Mouse (Mus musculus): Measurements from ENCODE around the gene Iqcf4. TPM values are rescaled to one million over a fixed set of nuclear protein-coding genes. Genes with fewer than 3 reads are reported as not detected.
"Not testable (repeated sequence)": the region's sequence is repeated elsewhere in the genome, so short reads cannot be mapped to it uniquely, and the experiment has no call there.

The Iqcf4 gene
- total and polyA plus RNA-seq, 3 experiments: not detected

DNA sequence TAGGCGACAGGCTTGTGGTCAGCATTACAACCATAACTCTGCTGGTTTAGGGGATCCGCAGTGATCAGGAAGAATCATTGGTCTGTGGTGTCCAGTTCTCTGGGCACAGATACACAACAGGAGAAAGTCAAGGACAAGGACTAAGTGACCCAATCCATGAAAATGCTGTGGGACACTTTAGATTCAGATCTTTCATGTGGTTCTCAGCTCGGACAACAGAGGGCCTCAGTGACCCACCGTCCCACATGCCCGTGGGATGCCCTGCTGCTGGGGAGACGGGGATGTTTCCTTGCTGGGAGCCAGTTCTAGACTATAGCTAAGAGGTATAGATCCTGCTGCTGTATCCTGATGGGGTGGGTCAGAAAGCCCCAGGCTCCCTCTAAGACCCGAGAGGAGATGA lies 27.7 kb upstream of the Iqcf4 start:
- no peak overlapping the region for H3K9ac ChIP-seq (ENCODE audit: insufficient read depth, low read depth)
- peaks cover 3% of the 10 kb centered on the region for H3K9me3 ChIP-seq (replicated peaks; ENCODE audit: low read length)
- no peaks in the 10 kb centered on the region for H3K79me2 ChIP-seq (replicated peaks; ENCODE audit: control insufficient read depth, extremely low read depth, insufficient read depth, poor library complexity, severe bottlenecking)
- H3K27ac ChIP-seq (ENCODE audit: insufficient read depth, low read depth): no peak overlapping the region
- H3K27me3 ChIP-seq (replicated peaks): peaks cover 62% of the 10 kb centered on the region
- H3K4me2 ChIP-seq (ENCODE audit: insufficient read depth, low read depth, poor library complexity, severe bottlenecking): no peak overlapping the region
- dilution Hi-C loops (cut with MboI; ENCODE audit: extremely low pct_ligation_motif_present, extremely low pct_unique_long_range_greater_than_20kb, low sequenced_read_pairs): no loop called here
- H3K4me1 ChIP-seq (ENCODE audit: control insufficient read depth in 1 of 2, insufficient read depth in 2 of 2): 0 out of 4 replicates have a peak, but pooled peaks cover 0 to 3% of the 10 kb centered on the region in 2 experiments
- TF ChIP-seq RAD21 (IDR thresholded peaks at IDR 0.05; ENCODE audit: low read depth, low read length): peak; percentile 43
- TF ChIP-seq CTCF (conservative IDR thresholded peaks at IDR 0.05 in 1 of 2, IDR thresholded peaks at IDR 0.05 in 1 of 2; ENCODE audit: low read depth in 2 of 2, low read length in 2 of 2): peak in 1 of 2 experiments; percentile 50; a peak in 2 of 4 replicates
- TF ChIP-seq NRF1 (IDR thresholded peaks at IDR 0.05; ENCODE audit: low read depth, low read length): no peak
- TF ChIP-seq SMC3 (IDR thresholded peaks at IDR 0.05; ENCODE audit: low read depth, low read length): peak; percentile 14; the same call in 1 of the 2 replicates
- no peak for TF ChIP-seq JUN (IDR thresholded peaks at IDR 0.05; ENCODE audit: insufficient read depth, low read depth, low read length)
- no peak for TF ChIP-seq CHD1 (IDR thresholded peaks at IDR 0.05; ENCODE audit: low read depth, low read length)
- TF ChIP-seq ZNF384 (IDR thresholded peaks at IDR 0.05; ENCODE audit: low read depth, low read length): no peak
- in situ Hi-C loops (cut with MboI; ENCODE audit: low pct_ligation_motif_present, low pct_unique_long_range_greater_than_20kb, low sequenced_read_pairs): no loop called here
- no peak overlapping the region for H3K4me3 ChIP-seq (replicated peaks in 1 of 3; ENCODE audit: low read depth in 2 of 3, low read length in 2 of 3, poor library complexity in 1 of 3)
- H3K36me3 ChIP-seq (replicated peaks in 1 of 2; ENCODE audit: control insufficient read depth in 1 of 2, insufficient read depth in 1 of 2, low read length in 1 of 2): no peaks in the 10 kb centered on the region
- no peak for DNase-seq (ENCODE audit: extremely low read depth)

- in situ Hi-C loops (cut with MboI; ENCODE audit: low pct_ligation_motif_present, low pct_unique_long_range_greater_than_20kb, low sequenced_read_pairs) (no loop called here), dilution Hi-C loops (cut with MboI; ENCODE audit: extremely low pct_ligation_motif_present, extremely low pct_unique_long_range_greater_than_20kb, low sequenced_read_pairs) (no loop called here)
- peaks cover 3% of the 10 kb centered on the region for H3K9me3 ChIP-seq (replicated peaks; ENCODE audit: low read length)
- H3K4me2 ChIP-seq (ENCODE audit: insufficient read depth, low read depth, poor library complexity, severe bottlenecking): no peak overlapping the region
- no peak overlapping the region for H3K27ac ChIP-seq (ENCODE audit: insufficient read depth, low read depth)
- H3K9ac ChIP-seq (ENCODE audit: insufficient read depth, low read depth): no peak overlapping the region
- no peak for DNase-seq (ENCODE audit: extremely low read depth)
- H3K36me3 ChIP-seq (replicated peaks in 1 of 2; ENCODE audit: control insufficient read depth in 1 of 2, insufficient read depth in 1 of 2, low read length in 1 of 2): no peaks in the 10 kb centered on the region
- H3K4me3 ChIP-seq (replicated peaks in 1 of 3; ENCODE audit: low read depth in 2 of 3, low read length in 2 of 3, poor library complexity in 1 of 3): no peak overlapping the region
- no peak for TF ChIP-seq KAT2A (IDR thresholded peaks at IDR 0.05; ENCODE audit: insufficient replicate concordance, low read length)
- TF ChIP-seq HCFC1 (IDR thresholded peaks at IDR 0.05; ENCODE audit: low read depth, low read length): no peak
- no peak for TF ChIP-seq CHD2 (IDR thresholded peaks at IDR 0.05; ENCODE audit: low read length)
- no peak for TF ChIP-seq PAX5 (IDR thresholded peaks at IDR 0.05; ENCODE audit: low read length)
- no peak for TF ChIP-seq BHLHE40 (IDR thresholded peaks at IDR 0.05; ENCODE audit: low read depth, low read length)
- TF ChIP-seq MAZ (IDR thresholded peaks at IDR 0.05; ENCODE audit: low read depth, low read length): no peak
- TF ChIP-seq MEF2A (IDR thresholded peaks at IDR 0.05; ENCODE audit: borderline replicate concordance, low read depth, low read length): no peak
- no peak for TF ChIP-seq JUND (conservative IDR thresholded peaks at IDR 0.05; ENCODE audit: low read depth, low read length)
- peaks cover 71% of the 10 kb centered on the region for H3K27me3 ChIP-seq (replicated peaks)
- 0 out of 4 replicates have a peak, but pooled peaks cover 0 to 3% of the 10 kb centered on the region in 2 experiments for H3K4me1 ChIP-seq (ENCODE audit: control insufficient read depth in 1 of 2, insufficient read depth in 2 of 2)
- H3K79me2 ChIP-seq (replicated peaks; ENCODE audit: control insufficient read depth, extremely low read depth, insufficient read depth, poor library complexity, severe bottlenecking): no peaks in the 10 kb centered on the region
Observed at GRCm38 (mm10) chr9:106595836-106596235, 25.0 kb upstream of the Iqcf4 start.

DNA sequence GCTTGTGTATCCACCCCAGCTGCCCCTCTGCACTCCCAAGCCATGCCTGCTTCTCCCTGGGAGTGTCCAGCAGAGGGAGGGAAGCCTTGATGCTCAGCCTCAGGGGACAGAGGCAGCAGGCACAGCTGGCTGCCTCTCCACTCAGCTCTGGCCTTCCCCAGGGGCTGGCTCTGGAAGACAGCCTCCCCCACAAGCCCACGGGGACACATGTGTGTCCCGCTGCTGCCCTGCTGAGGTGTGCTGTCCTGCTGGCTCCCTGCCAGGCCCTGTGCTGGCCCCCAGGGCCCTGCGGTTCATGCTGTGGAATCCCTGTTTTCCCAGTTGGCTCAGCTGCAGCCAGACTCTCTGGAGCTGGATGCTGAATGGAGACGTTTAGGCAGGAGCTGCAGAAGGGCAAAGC lies 24.6 kb upstream of the Iqcf4 start:
- H3K79me2 ChIP-seq (replicated peaks; ENCODE audit: control insufficient read depth, extremely low read depth, insufficient read depth, poor library complexity, severe bottlenecking); H3K4me1 ChIP-seq (ENCODE audit: control insufficient read depth in 1 of 2, insufficient read depth in 2 of 2); H3K4me3 ChIP-seq (replicated peaks in 1 of 3; ENCODE audit: low read depth in 2 of 3, low read length in 2 of 3, poor library complexity in 1 of 3); H3K4me2 ChIP-seq (ENCODE audit: insufficient read depth, low read depth, poor library complexity, severe bottlenecking); dilution Hi-C loops (cut with MboI; ENCODE audit: extremely low pct_ligation_motif_present, extremely low pct_unique_long_range_greater_than_20kb, low sequenced_read_pairs); H3K36me3 ChIP-seq (replicated peaks in 1 of 2; ENCODE audit: control insufficient read depth in 1 of 2, insufficient read depth in 1 of 2, low read length in 1 of 2); H3K9ac ChIP-seq (ENCODE audit: insufficient read depth, low read depth); H3K9me3 ChIP-seq (replicated peaks; ENCODE audit: low read length); H3K27ac ChIP-seq (ENCODE audit: insufficient read depth, low read depth); DNase-seq (ENCODE audit: extremely low read depth); in situ Hi-C loops (cut with MboI; ENCODE audit: low pct_ligation_motif_present, low pct_unique_long_range_greater_than_20kb, low sequenced_read_pairs): not testable (repeated sequence)
- peaks cover 72% of the 10 kb centered on the region for H3K27me3 ChIP-seq (replicated peaks)
